Mouse (Mus musculus): Measurements from ENCODE around the gene Csdc2. TPM values are rescaled to one million over a fixed set of nuclear protein-coding genes. Genes with fewer than 3 reads are reported as not detected.

The Csdc2 gene
- polyA plus RNA-seq, 1 experiment from 2014 or later = 183 TPM

DNA sequence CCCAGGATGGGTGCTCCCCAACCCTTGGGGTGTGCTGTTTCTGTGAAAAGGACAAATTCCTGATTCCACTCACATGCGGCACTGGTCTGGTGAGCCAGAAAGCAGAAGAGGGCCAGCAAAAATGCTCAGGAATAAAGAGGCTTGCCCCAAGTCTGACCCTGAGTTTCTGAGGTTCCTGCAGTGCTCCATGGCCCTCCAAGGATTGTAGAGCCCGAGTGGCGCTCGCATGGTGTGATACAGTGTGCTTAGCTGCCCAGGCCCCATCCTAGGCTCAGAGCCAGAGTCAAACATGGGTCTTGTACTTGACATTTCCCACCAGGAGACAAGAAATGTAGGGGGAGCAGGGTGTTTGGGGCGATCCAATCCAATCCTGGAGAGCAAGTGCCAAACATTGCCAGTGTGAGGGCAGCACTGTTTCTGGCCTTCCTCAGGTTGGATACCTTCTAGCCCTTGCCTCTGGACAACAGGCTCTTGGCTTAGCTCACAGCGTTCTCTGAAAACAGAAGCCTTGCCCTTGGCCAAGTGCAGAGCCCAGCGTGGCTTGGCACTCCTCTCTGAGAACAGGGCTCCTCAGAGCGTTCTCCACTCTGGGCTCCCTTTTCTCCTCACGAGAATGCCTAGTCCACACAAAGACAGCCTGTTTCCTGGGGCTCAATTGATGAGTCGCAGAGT is 15.9 kb upstream of the Csdc2 start:
- H3K36me3 ChIP-seq (replicated peaks; ENCODE audit: control insufficient read depth, insufficient read depth) = peaks cover 13% of the 10 kb centered on the region
- no peak overlapping the region for H3K4me2 ChIP-seq (replicated peaks)
- ATAC-seq (ENCODE audit: low FRiP score) = no peak
- no peaks in the 10 kb centered on the region for H3K27me3 ChIP-seq (ENCODE audit: control insufficient read depth, insufficient read depth, low read length)
- no peak overlapping the region for H3K4me3 ChIP-seq (replicated peaks; ENCODE audit: low read length)
- H3K4me1 ChIP-seq (replicated peaks; ENCODE audit: control insufficient read depth, insufficient read depth, low read length) = peaks cover 21% of the 10 kb centered on the region
- no peak for DNase-seq (ENCODE audit: low spot score)
- H3K27ac ChIP-seq = 0 out of 2 replicates have a peak overlapping the region, but pooled peaks have one; percentile 6
- H3K9me3 ChIP-seq (ENCODE audit: control insufficient read depth, low read length) = no peaks in the 10 kb centered on the region
- 74% methylated on average over 10 of the region's 10 CpGs for WGBS
- no peak overlapping the region for H3K9ac ChIP-seq

GRCm38 (mm10) chr15:81921255-81921654 is 15.3 kb upstream of the Csdc2 start:
- peaks cover 7% of the 10 kb centered on the region for H3K36me3 ChIP-seq (replicated peaks; ENCODE audit: control insufficient read depth, insufficient read depth)
- H3K9me3 ChIP-seq (ENCODE audit: control insufficient read depth, low read length) = no peaks in the 10 kb centered on the region
- H3K4me3 ChIP-seq (replicated peaks; ENCODE audit: low read length) = no peak overlapping the region
- peak overlapping the region; percentile 6; the same call in 1 of the 2 replicates for H3K27ac ChIP-seq
- DNase-seq (ENCODE audit: low spot score) = no peak
- peaks cover 21% of the 10 kb centered on the region for H3K4me1 ChIP-seq (replicated peaks; ENCODE audit: control insufficient read depth, insufficient read depth, low read length)
- WGBS = 80% methylated on average over 5 of the region's 5 CpGs
- ATAC-seq (ENCODE audit: low FRiP score) = no peak
- H3K4me2 ChIP-seq (replicated peaks) = no peak overlapping the region
- no peaks in the 10 kb centered on the region for H3K27me3 ChIP-seq (ENCODE audit: control insufficient read depth, insufficient read depth, low read length)
- no peak overlapping the region for H3K9ac ChIP-seq

DNA sequence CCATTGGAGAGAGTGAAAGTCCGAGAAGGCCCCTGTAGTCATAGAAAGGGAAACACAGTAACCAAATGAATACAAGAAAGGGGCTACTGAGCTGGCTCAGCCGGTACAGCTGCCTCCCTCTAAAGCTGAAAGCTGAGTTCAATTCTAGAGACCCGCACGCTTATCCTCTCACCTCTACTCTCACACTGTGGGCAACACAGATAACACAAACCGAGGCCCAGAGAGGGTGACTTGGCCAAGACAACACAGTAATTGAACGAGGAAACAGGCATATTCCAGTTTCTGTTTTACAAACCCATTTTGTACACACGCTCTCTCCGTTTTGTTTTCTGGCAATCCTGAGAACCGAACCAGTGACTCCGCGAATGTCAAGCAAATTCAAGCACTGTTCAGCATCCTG is 11.6 kb upstream of the Csdc2 start:
- Histone ChIP-seq H3K9me3 (ENCODE audit: control insufficient read depth, low read length) (no peaks in the 10 kb centered on the region), H3K4me3 (replicated peaks; ENCODE audit: low read length) (peak overlapping the region; percentile 71), H3K36me3 (replicated peaks; ENCODE audit: control insufficient read depth, insufficient read depth) (no peaks in the 10 kb centered on the region; the same call in 1 of the 2 replicates), H3K27ac (no peak overlapping the region), H3K9ac (peak overlapping the region; percentile 75), H3K4me1 (replicated peaks; ENCODE audit: control insufficient read depth, insufficient read depth, low read length) (peaks cover 26% of the 10 kb centered on the region), H3K4me2 (replicated peaks) (peak overlapping the region; percentile 76), H3K27me3 (ENCODE audit: control insufficient read depth, insufficient read depth, low read length) (no peaks in the 10 kb centered on the region)
- WGBS = 85% methylated on average over 11 of the region's 11 CpGs
- ATAC-seq (ENCODE audit: low FRiP score) (no peak), DNase-seq (ENCODE audit: low spot score) (no peak)

DNA sequence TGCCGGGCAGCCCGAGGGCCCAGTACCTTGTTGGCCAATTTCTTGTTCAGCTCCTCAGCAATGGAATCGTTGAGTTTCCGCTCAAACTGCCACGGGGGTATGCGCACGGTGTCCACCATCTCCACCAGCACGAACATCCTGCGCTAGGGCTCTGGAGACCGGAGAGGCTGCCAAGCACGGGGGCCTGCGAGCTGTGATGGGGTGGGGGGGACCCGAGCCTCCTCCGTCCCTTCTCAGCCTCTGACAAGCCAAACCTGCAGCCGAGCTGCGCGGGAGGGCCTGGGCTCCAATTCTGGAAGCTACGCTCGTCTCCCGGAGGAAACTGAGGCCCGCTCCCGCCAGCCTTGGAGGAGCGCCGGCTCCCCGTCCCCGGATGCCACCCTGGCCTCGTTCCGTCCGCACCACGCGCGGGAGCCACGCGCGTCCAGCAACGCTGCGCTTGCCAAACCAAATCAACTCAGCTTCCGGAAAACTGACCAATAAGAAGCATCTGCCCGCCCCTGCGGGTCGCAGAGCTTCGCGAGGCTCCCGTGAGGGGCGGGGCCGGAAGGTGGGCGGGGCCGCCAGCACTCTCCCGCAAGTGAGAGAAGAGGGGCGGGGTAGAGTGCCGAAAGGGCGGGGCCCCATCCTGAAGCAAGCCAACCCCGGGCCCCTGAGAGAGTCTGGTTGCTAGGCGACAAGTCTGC is 10.7 kb upstream of the Csdc2 start, which contains the start of gene Polr3h:
Gene Polr3h, minus strand, starts transcription at position 481 of the 686 bp plus-strand sequence.
- H3K36me3 ChIP-seq (replicated peaks; ENCODE audit: control insufficient read depth, insufficient read depth) = no peaks in the 10 kb centered on the region; the same call in 1 of the 2 replicates
- ATAC-seq (ENCODE audit: low FRiP score) = peak; percentile 96
- peak within 1 kb of the TSS; percentile 75 for H3K9ac ChIP-seq
- DNase-seq (ENCODE audit: low spot score) = peak; percentile 97
- peak within 1 kb of the TSS; percentile 88 for H3K27ac ChIP-seq
- peak within 1 kb of the TSS; percentile 71 for H3K4me3 ChIP-seq (replicated peaks; ENCODE audit: low read length)
- WGBS = under 1% methylated on average over 54 of the region's 54 CpGs
- no peaks in the 10 kb centered on the region for H3K27me3 ChIP-seq (ENCODE audit: control insufficient read depth, insufficient read depth, low read length)
- H3K4me2 ChIP-seq (replicated peaks) = peak within 1 kb of the TSS; percentile 76
- H3K9me3 ChIP-seq (ENCODE audit: control insufficient read depth, low read length) = no peaks in the 10 kb centered on the region
- peaks cover 26% of the 10 kb centered on the region for H3K4me1 ChIP-seq (replicated peaks; ENCODE audit: control insufficient read depth, insufficient read depth, low read length)

DNA sequence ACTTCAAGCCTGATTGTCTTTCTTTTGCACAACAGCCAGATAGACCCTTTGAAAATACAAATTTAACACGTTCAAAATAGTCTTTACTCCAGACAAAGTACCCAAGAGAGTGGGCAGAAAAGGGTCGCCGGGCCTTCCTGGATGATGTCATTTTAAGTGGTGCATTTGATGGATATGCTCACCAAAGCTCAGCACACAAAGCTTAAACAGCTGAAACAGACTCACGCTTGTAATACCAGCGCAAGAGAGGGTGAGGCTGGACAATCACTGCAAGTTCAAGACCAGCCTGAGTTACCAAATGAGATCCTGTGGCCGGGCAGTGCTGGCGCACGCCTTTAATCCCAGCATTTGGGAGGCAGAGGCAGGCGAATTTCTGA is 10.1 kb upstream of the Csdc2 start:
- peak overlapping the region; percentile 88 for H3K27ac ChIP-seq
- DNase-seq (ENCODE audit: low spot score) = no peak
- H3K4me1 ChIP-seq (replicated peaks; ENCODE audit: control insufficient read depth, insufficient read depth, low read length) = peaks cover 26% of the 10 kb centered on the region
- ATAC-seq (ENCODE audit: low FRiP score) = peak; percentile 67; the same call in 1 of the 2 replicates
- peak overlapping the region; percentile 71 for H3K4me3 ChIP-seq (replicated peaks; ENCODE audit: low read length)
- peak overlapping the region; percentile 30; the same call in 1 of the 2 replicates for H3K9ac ChIP-seq
- 28% methylated on average over 9 of the region's 9 CpGs for WGBS
- H3K36me3 ChIP-seq (replicated peaks; ENCODE audit: control insufficient read depth, insufficient read depth) = no peaks in the 10 kb centered on the region; the same call in 1 of the 2 replicates
- no peaks in the 10 kb centered on the region for H3K9me3 ChIP-seq (ENCODE audit: control insufficient read depth, low read length)
- no peaks in the 10 kb centered on the region for H3K27me3 ChIP-seq (ENCODE audit: control insufficient read depth, insufficient read depth, low read length)
- H3K4me2 ChIP-seq (replicated peaks) = peak overlapping the region; percentile 76

- whole genome bisulfite sequencing = 42% methylated on average over 4 of the region's 4 CpGs
- Histone ChIP-seq H3K4me2 (replicated peaks) (no peak overlapping the region), H3K4me3 (replicated peaks; ENCODE audit: low read length) (no peak overlapping the region), H3K9ac (no peak overlapping the region), H3K9me3 (ENCODE audit: control insufficient read depth, low read length) (no peaks in the 10 kb centered on the region), H3K27ac (peak overlapping the region; percentile 88; the same call in 1 of the 2 replicates), H3K36me3 (replicated peaks; ENCODE audit: control insufficient read depth, insufficient read depth) (no peaks in the 10 kb centered on the region), H3K4me1 (replicated peaks; ENCODE audit: control insufficient read depth, insufficient read depth, low read length) (peaks cover 20% of the 10 kb centered on the region), H3K27me3 (ENCODE audit: control insufficient read depth, insufficient read depth, low read length) (no peaks in the 10 kb centered on the region)
- DNase-seq (ENCODE audit: low spot score) (no peak), ATAC-seq (ENCODE audit: low FRiP score) (no peak)
Measured at GRCm38 (mm10) chr15:81927741-81928140, 8.8 kb upstream of the Csdc2 start.

- DNase-seq (ENCODE audit: low spot score) = no peak
- H3K4me1 ChIP-seq (replicated peaks; ENCODE audit: control insufficient read depth, insufficient read depth, low read length) = peaks cover 20% of the 10 kb centered on the region
- H3K36me3 ChIP-seq (replicated peaks; ENCODE audit: control insufficient read depth, insufficient read depth) = no peaks in the 10 kb centered on the region
- H3K27ac ChIP-seq = peak overlapping the region; percentile 88; the same call in 1 of the 2 replicates
- no peaks in the 10 kb centered on the region for H3K9me3 ChIP-seq (ENCODE audit: control insufficient read depth, low read length)
- no peak for ATAC-seq (ENCODE audit: low FRiP score)
- H3K27me3 ChIP-seq (ENCODE audit: control insufficient read depth, insufficient read depth, low read length) = no peaks in the 10 kb centered on the region
- H3K9ac ChIP-seq = no peak overlapping the region
- no peak overlapping the region for H3K4me3 ChIP-seq (replicated peaks; ENCODE audit: low read length)
- 32% methylated on average over 11 of the region's 11 CpGs for WGBS
- no peak overlapping the region for H3K4me2 ChIP-seq (replicated peaks)
Measured at GRCm38 (mm10) chr15:81928277-81928676, 8.3 kb upstream of the Csdc2 start.

GRCm38 (mm10) chr15:81932951-81933470 is 3.5 kb upstream of the Csdc2 start:
- Histone ChIP-seq H3K4me3 (replicated peaks; ENCODE audit: low read length) (no peak overlapping the region), H3K27ac (no peak overlapping the region), H3K27me3 (ENCODE audit: control insufficient read depth, insufficient read depth, low read length) (no peaks in the 10 kb centered on the region), H3K9ac (no peak overlapping the region), H3K36me3 (replicated peaks; ENCODE audit: control insufficient read depth, insufficient read depth) (no peaks in the 10 kb centered on the region), H3K9me3 (ENCODE audit: control insufficient read depth, low read length) (no peaks in the 10 kb centered on the region), H3K4me2 (replicated peaks) (no peak overlapping the region), H3K4me1 (replicated peaks; ENCODE audit: control insufficient read depth, insufficient read depth, low read length) (peaks cover under 1% of the 10 kb centered on the region)
- whole genome bisulfite sequencing = 35% methylated on average over 12 of the region's 12 CpGs
- ATAC-seq (ENCODE audit: low FRiP score) = no peak
- DNase-seq (ENCODE audit: low spot score) = no peak

GRCm38 (mm10) chr15:81933986-81934385 is 2.6 kb upstream of the Csdc2 start:
- Histone ChIP-seq H3K4me2 (replicated peaks) (no peak overlapping the region), H3K27ac (no peak overlapping the region), H3K4me1 (replicated peaks; ENCODE audit: control insufficient read depth, insufficient read depth, low read length) (peaks cover 11% of the 10 kb centered on the region), H3K9ac (no peak overlapping the region), H3K36me3 (replicated peaks; ENCODE audit: control insufficient read depth, insufficient read depth) (no peaks in the 10 kb centered on the region), H3K27me3 (ENCODE audit: control insufficient read depth, insufficient read depth, low read length) (no peaks in the 10 kb centered on the region), H3K4me3 (replicated peaks; ENCODE audit: low read length) (no peak overlapping the region), H3K9me3 (ENCODE audit: control insufficient read depth, low read length) (no peaks in the 10 kb centered on the region)
- WGBS = 84% methylated on average over 1 of the region's 1 CpGs
- DNase-seq (ENCODE audit: low spot score) (no peak), ATAC-seq (ENCODE audit: low FRiP score) (no peak)
